Mouse (Mus musculus): ENCODE measurements around the gene S100a13.
A peak's percentile ranks its signal among the peaks of the same experiment; 100 is the strongest.

S100a13 gene

DNA sequence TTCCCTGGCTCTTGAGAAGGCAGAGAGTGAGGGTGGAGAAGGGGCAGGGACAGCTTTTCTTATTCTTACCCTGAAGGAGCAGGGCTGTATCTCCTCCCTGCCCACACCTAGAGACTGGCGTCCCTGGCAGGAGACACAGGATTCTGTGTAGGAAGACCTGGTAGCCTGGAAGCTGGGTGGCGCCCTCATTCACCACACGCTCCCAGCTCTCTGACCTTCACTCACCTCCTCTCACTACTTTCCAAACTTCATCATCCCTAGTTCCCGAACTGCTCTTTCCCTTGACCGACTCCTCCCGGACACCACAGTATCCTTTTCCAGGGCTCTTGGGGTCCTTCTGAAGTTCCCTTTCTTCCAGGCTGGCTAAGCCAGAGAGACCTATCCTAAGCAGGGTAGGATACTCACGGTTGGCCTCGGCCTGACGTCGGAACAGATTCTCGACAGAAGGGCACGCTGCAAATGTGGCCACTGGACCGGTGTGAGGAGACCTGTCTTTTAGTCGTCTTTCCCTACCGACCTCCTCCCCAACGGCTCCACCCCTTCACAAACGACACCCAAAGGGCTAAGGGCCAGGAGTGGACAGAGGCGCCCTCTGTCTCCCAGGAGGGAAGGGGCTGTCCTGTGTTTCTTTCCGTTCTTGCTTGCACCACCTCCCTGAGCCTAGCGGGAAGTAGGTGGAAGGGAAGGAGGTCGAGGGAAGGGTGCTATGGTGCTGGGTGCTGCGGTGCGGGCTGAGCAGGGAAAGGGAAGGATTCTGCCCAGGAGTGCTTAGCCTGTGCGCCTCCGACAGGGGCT, at the start of gene S100a13, which contains the start of gene S100a1:
TSS of gene S100a13 (plus strand) at position 640 of the 795 bp plus-strand sequence.
TSS of gene S100a1 (minus strand) at position 597 of the 795 bp plus-strand sequence.
- DNase-seq (ENCODE audit: inconsistent ontology term): peak; percentile 88

- no peak for DNase-seq (ENCODE audit: inconsistent ontology term)
Measured at GRCm38 (mm10) chr3:90464552-90465080, 49.6 kb upstream of the S100a13 start.

DNA sequence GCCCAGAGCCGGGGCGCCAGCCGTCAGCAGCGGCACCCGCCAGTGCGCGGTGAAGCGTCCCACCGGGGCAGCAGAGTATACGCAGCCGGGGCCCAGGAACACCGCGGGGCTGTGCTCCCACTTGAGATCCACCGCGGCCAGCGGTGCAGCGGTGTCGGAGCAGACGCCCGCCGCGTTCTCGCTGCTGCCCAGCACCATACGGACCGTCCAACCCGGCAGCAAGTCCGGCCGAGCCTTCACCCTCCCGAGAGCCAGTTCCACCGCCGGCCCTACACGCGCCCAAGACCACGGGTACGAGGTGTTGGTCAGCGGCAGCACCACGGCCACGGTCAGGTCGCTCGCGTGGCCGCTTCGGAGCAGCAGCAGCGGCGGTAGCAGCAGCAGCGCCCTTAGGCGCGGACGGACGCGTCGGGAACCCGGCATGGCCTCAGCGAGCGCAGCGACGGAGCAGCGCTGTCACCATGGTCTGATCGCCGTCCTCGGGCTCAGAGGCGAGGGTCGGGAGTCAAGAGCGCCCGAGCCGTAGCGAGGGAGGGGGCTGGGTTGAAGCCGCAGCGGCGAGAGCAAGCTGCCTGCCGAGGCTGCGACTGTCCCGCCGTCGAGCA, 49.1 kb upstream of the S100a13 start:
- DNase-seq (ENCODE audit: inconsistent ontology term): peak; percentile 36

- peak; percentile 29 for DNase-seq (ENCODE audit: inconsistent ontology term)
Measured at GRCm38 (mm10) chr3:90465686-90466310, 48.4 kb upstream of the S100a13 start, which contains the start of gene Npr1. Gene Npr1, minus strand, starts transcription at chr3:90465866.

DNA sequence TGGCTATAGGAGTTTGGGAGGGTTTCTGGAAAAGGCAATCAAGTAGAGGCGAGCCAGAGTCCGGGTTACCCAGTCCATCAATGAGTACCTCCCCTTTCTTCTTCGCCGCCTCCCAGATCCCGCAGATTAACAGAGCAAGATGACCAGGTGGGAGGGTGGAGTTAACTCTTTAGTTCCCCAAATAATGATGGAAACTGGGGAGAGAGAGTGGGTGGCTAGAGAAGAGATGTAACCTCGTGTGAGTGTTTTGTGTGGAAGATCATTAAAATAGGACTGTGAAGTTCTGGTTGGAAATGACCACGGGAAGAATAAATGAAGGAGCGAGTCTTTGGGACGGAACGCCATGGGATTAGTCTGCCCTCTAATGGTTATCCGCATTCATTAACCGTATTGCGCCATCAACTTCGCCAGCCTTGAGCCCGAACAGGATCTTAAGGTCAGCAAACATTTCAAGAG, 47.9 kb upstream of the S100a13 start:
- peak; percentile 64 for DNase-seq (ENCODE audit: inconsistent ontology term)

GRCm38 (mm10) chr3:90467618-90468300, 46.5 kb upstream of the S100a13 start:
- peak; percentile 14 for DNase-seq (ENCODE audit: inconsistent ontology term)

GRCm38 (mm10) chr3:90472213-90472612, 42.0 kb upstream of the S100a13 start:
- DNase-seq (ENCODE audit: inconsistent ontology term): no peak

DNA sequence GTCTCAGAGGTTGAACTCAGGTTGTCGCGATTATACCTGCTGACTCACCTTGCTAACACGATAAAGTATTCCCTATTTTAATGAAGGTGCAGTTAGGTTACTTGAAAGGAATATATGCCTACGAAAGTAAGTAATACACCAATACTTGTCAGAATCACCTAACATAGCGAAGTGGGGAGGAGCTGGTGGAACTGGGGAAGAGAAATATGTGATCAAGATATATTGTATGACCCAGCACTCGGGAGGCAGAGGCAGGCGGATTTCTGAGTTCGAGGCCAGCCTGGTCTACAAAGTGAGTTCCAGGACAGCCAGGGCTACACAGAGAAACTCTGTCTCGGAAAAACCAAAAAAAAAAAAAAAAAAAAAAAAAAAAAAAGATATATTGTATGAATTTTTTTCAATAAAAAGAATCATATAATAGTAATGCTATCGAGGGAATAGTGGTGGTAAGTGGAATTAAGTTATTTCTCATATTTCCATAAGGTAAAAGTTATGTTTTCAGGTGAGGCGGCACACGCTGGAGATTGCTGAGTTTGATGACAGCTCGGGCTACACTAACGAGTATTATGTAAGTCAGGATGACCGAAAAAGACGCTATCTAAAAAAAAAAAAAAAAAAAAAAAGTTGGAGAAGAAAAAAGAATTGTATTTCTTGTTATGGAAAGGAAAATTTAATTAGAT, 38.9 kb upstream of the S100a13 start:
- no peak for DNase-seq (ENCODE audit: inconsistent ontology term)

- DNase-seq (ENCODE audit: inconsistent ontology term): peak; percentile 97
Measured at GRCm38 (mm10) chr3:90475831-90476611, 38.2 kb upstream of the S100a13 start, which contains the start of gene Ilf2. Gene Ilf2, plus strand, starts transcription at chr3:90476126.

DNA sequence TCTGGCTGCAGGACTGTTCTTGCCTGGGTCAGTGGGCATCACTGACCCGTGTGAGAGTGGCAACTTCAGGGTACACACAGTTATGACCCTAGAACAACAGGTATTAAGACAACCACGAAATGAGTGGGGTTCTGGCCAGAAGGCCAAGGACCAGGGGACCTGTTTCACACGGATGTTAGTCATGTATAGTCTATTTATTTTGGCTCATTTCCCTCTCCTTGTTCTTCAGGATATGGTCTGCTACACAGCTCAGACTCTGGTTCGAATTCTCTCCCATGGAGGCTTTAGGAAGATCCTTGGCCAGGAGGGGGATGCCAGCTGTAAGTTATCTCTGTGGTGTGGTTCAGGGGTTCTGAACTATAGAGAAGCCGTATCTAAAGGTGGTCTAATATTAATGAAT, 27.2 kb upstream of the S100a13 start:
- DNase-seq (ENCODE audit: inconsistent ontology term): no peak

- no peak for DNase-seq (ENCODE audit: inconsistent ontology term)
Measured at GRCm38 (mm10) chr3:90488576-90488975, 25.7 kb upstream of the S100a13 start.

GRCm38 (mm10) chr3:90490696-90491256, 23.5 kb upstream of the S100a13 start, which contains the start of gene Snapin:
Gene Snapin, minus strand, starts transcription at chr3:90491033.
- DNase-seq (ENCODE audit: inconsistent ontology term): peak; percentile 95

DNA sequence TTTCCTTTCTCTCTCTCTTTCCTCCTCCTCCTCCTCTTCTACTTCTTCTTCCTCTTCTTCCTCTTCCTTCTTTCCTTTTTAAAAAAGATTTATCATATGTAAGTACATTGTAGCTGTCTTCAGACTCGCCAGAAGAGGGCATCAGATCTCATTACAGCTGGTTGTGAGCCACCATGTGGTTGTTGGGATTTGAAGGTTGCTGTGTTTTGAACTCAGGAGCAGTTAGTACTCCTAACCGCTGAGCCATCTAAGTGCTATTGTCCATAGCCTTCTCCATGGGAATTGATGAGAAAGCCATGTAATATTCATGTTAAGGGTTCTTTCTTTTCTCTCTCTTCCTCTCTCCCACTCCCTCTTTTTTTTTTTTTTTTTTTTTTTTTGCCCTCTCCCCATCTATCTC, 22.9 kb upstream of the S100a13 start:
- DNase-seq (ENCODE audit: inconsistent ontology term): no peak

DNA sequence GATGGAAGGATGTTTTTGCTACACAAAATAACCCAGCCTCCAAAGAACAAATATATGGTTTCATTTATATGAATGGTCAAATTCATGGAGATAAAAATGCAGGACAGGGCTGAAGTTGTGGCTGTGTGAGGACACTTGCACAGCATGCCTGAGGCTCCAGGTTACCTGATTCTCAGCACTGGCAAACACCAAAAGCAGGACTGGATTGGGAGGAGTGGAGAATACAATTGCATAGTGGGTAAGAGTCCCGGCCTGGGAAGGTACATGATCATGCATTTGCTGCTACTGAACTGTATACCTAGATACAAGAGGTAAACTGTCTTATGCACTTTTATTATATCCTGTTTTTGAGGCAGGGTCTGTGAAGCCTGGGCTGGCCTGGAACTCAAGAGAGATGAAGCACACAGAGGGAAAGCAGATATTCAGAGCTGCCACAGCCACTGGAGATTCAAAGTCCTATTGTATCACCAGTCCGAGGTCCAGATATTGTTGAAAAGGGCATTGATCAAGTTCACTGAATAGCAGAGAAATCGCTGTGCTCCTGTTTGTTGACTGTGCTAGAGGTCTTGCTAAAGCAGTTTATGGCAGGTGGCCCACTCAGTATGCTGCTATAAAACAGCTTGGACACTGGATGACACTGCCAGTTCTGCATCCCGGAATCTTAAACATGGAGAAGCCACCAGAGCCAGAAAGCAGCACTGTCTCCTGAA, 20.2 kb upstream of the S100a13 start:
- no peak for DNase-seq (ENCODE audit: inconsistent ontology term)

DNA sequence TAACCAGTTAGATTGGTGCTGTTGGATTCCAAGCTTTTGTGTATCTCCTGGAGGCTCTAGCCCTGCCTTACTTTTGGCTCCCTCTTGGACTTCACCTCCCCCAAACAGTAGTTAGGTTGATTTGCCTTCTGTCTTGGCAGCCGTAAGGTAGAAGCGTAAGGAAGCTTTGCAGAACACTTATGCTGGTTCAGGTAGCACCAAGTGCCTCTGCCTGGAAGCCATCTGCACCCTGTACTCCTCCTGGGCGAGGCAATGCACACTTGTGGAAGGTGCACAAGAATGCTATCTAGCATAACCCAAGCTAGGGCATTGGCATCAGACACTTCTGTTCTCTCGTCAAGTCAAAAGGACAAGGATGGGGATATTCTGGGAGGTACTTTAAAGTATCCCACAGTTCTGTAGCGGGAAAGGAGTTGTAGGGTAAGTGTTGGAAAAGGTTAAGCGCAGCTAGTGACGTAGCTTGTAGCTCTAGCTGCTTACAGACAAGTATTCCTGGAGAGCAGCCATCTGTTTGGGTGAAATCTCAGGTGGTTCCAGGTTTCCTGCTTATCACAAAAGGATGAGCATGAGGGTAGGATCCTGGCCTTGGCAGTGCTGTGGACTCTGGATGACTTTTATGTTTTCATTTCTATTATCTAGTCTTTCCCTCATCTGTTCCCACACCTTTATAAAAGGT, 18.2 kb upstream of the S100a13 start:
- DNase-seq (ENCODE audit: inconsistent ontology term): no peak

DNA sequence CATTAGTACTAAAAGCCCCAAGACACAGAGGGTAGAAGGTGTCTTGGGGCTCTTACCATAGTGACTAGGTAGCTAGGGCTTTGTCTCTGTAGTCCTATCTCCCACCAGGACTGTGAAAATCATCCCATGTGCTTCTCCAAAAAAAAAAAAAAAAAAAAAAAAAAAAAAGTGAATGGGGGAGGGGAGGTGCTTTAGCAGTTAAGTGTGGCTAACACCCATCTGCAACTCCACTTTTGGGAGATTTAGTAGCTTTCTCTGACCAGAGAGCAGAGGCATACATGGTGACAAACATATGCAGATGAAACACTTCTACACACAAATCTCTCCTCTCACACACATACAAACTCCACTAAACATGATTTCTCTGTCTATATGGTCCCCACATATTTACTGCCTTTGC, 16.6 kb upstream of the S100a13 start:
- DNase-seq (ENCODE audit: inconsistent ontology term): no peak

GRCm38 (mm10) chr3:90503444-90503843, 10.8 kb upstream of the S100a13 start:
- DNase-seq (ENCODE audit: inconsistent ontology term): no peak

GRCm38 (mm10) chr3:90505216-90505615, 9.0 kb upstream of the S100a13 start:
- DNase-seq (ENCODE audit: inconsistent ontology term): no peak

- no peak for DNase-seq (ENCODE audit: inconsistent ontology term)
Measured at GRCm38 (mm10) chr3:90506362-90506761, 7.9 kb upstream of the S100a13 start.
